Mouse (Mus musculus): ENCODE results near the gene Scube1.

DNA sequence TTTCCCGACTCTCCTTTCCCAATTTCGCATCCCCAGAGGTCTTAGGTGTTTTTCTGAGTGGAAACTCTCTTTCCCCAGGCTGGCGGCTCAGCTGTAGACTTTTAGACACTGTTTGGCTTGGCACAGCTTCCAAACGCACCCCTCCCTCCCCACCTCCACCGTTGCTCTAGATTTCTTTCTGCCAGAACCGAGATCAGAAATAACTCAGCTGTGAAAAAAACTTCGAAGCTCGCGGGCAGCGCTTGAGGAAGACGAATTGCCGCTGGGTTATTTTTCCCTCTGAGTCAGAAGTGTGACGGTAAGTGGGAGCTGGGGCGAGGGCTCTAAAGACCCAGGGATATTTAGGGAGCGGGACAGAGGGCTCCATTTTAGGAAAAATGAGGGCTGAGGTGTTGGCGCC is 21.5 kb upstream of the Scube1 start:
- TF ChIP-seq POLR2A (IDR thresholded peaks at IDR 0.05; ENCODE audit: low read depth, low read length) (no peak), CTCF (conservative IDR thresholded peaks at IDR 0.05; ENCODE audit: insufficient read depth, insufficient read length, low read depth, low read length) (no peak)

Data from kidney, adult 2 months (tissue).